Mouse (Mus musculus) brown adipose tissue, adult 24 weeks (tissue): ENCODE measurements around the gene Mboat2. TPM values are rescaled to one million over a fixed set of nuclear protein-coding genes. Genes with fewer than 3 reads are reported as not detected.

Experiments used
- polyA plus RNA-seq: library from polyadenylated mRNA; stranded (reverse); fragments of >200 nt; gene quantifications from 2 replicates; pipeline ENCODE4 v1.2.4, GENCODE M21; 2012; ENCODE audit not compliant: missing spikeins, insufficient read depth, insufficient read length

Gene Mboat2
- polyA plus RNA-seq, 1 experiment = not detected

Other genes starting within 250 kb of the Mboat2 start
- 6.0 and 7.7 TPM in 2 replicates for gene Klf11, start 179.6 kb upstream of the Mboat2 start, polyA plus RNA-seq
- 1.6 and 2.7 TPM in 2 replicates for gene Cys1, start 149.1 kb upstream of the Mboat2 start, polyA plus RNA-seq
- 0.63 TPM in 2 replicates for gene Rrm2, start 122.6 kb upstream of the Mboat2 start, polyA plus RNA-seq
- gene Kidins220, start 144.0 kb downstream of the Mboat2 start, polyA plus RNA-seq = 30.5 and 30.6 TPM in 2 replicates